Comparison of ENCODE assay signal across 26 mouse cellular contexts in genomic region chr16:90679984-90680383, GRCm38 (mm10). TPM values are rescaled to one million over a fixed set of nuclear protein-coding genes. Genes with fewer than 3 reads are reported as not detected.
"Had no signal": no experiment of that assay in that cellular context is flagged by ENCODE, and none has a peak within 500 bp of the region (broad histone marks: within the 10 kb centered on the region; RNA-seq: fewer than 3 reads in every experiment).

No protein-coding gene starts in this region.

- H3K9me3 ChIP-seq: heart, embryonic 12.5 days; hindbrain, embryonic 12.5 days; intestine, embryonic 15.5 days; limb, embryonic 12.5 days had no signal

- H3K27me3 ChIP-seq: heart, embryonic 12.5 days; hindbrain, embryonic 12.5 days; intestine, embryonic 15.5 days; limb, embryonic 12.5 days; liver, embryonic 12.5 days had no signal

- DNase-seq: gastrocnemius, adult 2 months; gastrocnemius, postnatal 10 days; gastrocnemius, postnatal 25 days; heart, postnatal 4 days; kidney, adult 18-20 months; kidney, adult 8-10 months; kidney, postnatal 10 days; kidney, postnatal 25 days; kidney, postnatal 4 days; liver had no signal

- H3K36me3 ChIP-seq: heart, embryonic 12.5 days; hindbrain, embryonic 10.5 days; hindbrain, embryonic 12.5 days; intestine, embryonic 15.5 days; limb, embryonic 10.5 days; limb, embryonic 12.5 days; liver, embryonic 12.5 days had no signal

- H3K4me3 ChIP-seq: gastrocnemius, adult 2 months; heart, embryonic 12.5 days; hindbrain, embryonic 10.5 days; hindbrain, embryonic 12.5 days; intestine, embryonic 15.5 days; layer of hippocampus, adult 2 months; left cerebral cortex, adult 2 months; limb, embryonic 10.5 days; limb, embryonic 12.5 days; liver, embryonic 12.5 days had no signal

- H3K27ac ChIP-seq: gastrocnemius, adult 2 months; hindbrain, embryonic 10.5 days; hindbrain, embryonic 12.5 days; hindbrain, embryonic 14.5 days; intestine, embryonic 15.5 days; layer of hippocampus, adult 2 months; left cerebral cortex, adult 2 months; limb, embryonic 10.5 days; limb, embryonic 12.5 days; liver, embryonic 12.5 days had no signal

- H3K4me1 ChIP-seq: heart, embryonic 12.5 days; hindbrain, embryonic 12.5 days; intestine, embryonic 15.5 days; liver, embryonic 12.5 days had no signal

RNA-seq across cellular contexts. Expression of gene Mrap, which starts 58.0 kb away (rescaled TPM):
- total RNA-seq: layer of hippocampus, postnatal 10 days; left cerebral cortex, postnatal 36 days had no signal
- polyA plus RNA-seq: forebrain, embryonic 16.5 days; inflammation-experienced regulatory T-cells, adult 6 months; intestine, postnatal 0 days; kidney, embryonic 14.5 days; limb, embryonic 12.5 days had no signal
